Mouse (Mus musculus): ENCODE measurements around the gene Gm20388.
"Not testable (repeated sequence)": the region's sequence is repeated elsewhere in the genome, so short reads cannot be mapped to it uniquely, and the experiment has no call there.

Gm20388 gene

GRCm38 (mm10) chr8:121125311-121125876, 1214.8 kb downstream of the Gm20388 start:
- peak; percentile 80 for DNase-seq (ENCODE audit: low spot score)

GRCm38 (mm10) chr8:121126191-121126590, 1215.5 kb downstream of the Gm20388 start:
- DNase-seq (ENCODE audit: low spot score) = no peak

- no peak for DNase-seq (ENCODE audit: low spot score)
Observed at GRCm38 (mm10) chr8:121126694-121127093, 1216.1 kb downstream of the Gm20388 start.

GRCm38 (mm10) chr8:121127291-121127701, 1216.7 kb downstream of the Gm20388 start:
- DNase-seq (ENCODE audit: low spot score) = no peak

GRCm38 (mm10) chr8:121127756-121128375, 1217.2 kb downstream of the Gm20388 start, which contains the start of gene Foxl1:
Gene Foxl1 (plus strand): TSS chr8:121127940.
- DNase-seq (ENCODE audit: low spot score) = no peak

- no peak for DNase-seq (ENCODE audit: low spot score)
Observed at GRCm38 (mm10) chr8:121128531-121129264, 1218.1 kb downstream of the Gm20388 start.

- DNase-seq (ENCODE audit: low spot score) = no peak
Observed at GRCm38 (mm10) chr8:121129265-121129940, 1218.8 kb downstream of the Gm20388 start.

- DNase-seq (ENCODE audit: low spot score) = peak; percentile 71
Observed at GRCm38 (mm10) chr8:121130522-121130921, 1219.9 kb downstream of the Gm20388 start.

GRCm38 (mm10) chr8:121132961-121133513, 1222.4 kb downstream of the Gm20388 start:
- no peak for DNase-seq (ENCODE audit: low spot score)

- DNase-seq (ENCODE audit: low spot score) = no peak
Observed at GRCm38 (mm10) chr8:121134102-121134501, 1223.5 kb downstream of the Gm20388 start.

- DNase-seq (ENCODE audit: low spot score) = no peak
Observed at GRCm38 (mm10) chr8:121134512-121134911, 1223.9 kb downstream of the Gm20388 start.

GRCm38 (mm10) chr8:121136856-121137255, 1226.2 kb downstream of the Gm20388 start:
- no peak for DNase-seq (ENCODE audit: low spot score)

GRCm38 (mm10) chr8:121145457-121146134, 1235.0 kb downstream of the Gm20388 start:
- DNase-seq (ENCODE audit: low spot score) = not testable (repeated sequence)

GRCm38 (mm10) chr8:121148573-121149083, 1238.0 kb downstream of the Gm20388 start:
- DNase-seq (ENCODE audit: low spot score) = no peak

GRCm38 (mm10) chr8:121152394-121152793, 1241.8 kb downstream of the Gm20388 start:
- no peak for DNase-seq (ENCODE audit: low spot score)

GRCm38 (mm10) chr8:121156990-121157491, 1246.4 kb downstream of the Gm20388 start:
- DNase-seq (ENCODE audit: low spot score) = no peak

GRCm38 (mm10) chr8:121158812-121159211, 1248.2 kb downstream of the Gm20388 start:
- no peak for DNase-seq (ENCODE audit: low spot score)

- no peak for DNase-seq (ENCODE audit: low spot score)
Observed at GRCm38 (mm10) chr8:121161437-121161836, 1250.8 kb downstream of the Gm20388 start.

GRCm38 (mm10) chr8:121162413-121162812, 1251.8 kb downstream of the Gm20388 start:
- no peak for DNase-seq (ENCODE audit: low spot score)

GRCm38 (mm10) chr8:121162906-121163695, 1252.5 kb downstream of the Gm20388 start:
- DNase-seq (ENCODE audit: low spot score) = no peak

Measured in retina, embryonic 14.5 days (tissue).